Mouse (Mus musculus): Measurements from ENCODE around the gene Itpr3. TPM values are rescaled to one million over a fixed set of nuclear protein-coding genes. Genes with fewer than 3 reads are reported as not detected.
A peak's percentile ranks its signal among the peaks of the same experiment; 100 is the strongest.

Itpr3 gene
- polyA plus RNA-seq, 1 experiment from 2014 or later: 1.1 TPM

GRCm38 (mm10) chr17:27032328-27032727 lies 24.8 kb upstream of the Itpr3 start:
- Histone ChIP-seq H3K9me3 (replicated peaks; ENCODE audit: control insufficient read depth, low read length) (no peaks in the 10 kb centered on the region), H3K4me1 (ENCODE audit: control insufficient read depth, low read depth, low read length) (peaks cover 22% of the 10 kb centered on the region), H3K4me3 (ENCODE audit: low read depth, low read length) (no peak overlapping the region), H3K27ac (ENCODE audit: low read length) (no peak overlapping the region), H3K36me3 (ENCODE audit: control insufficient read depth, insufficient read depth) (no peaks in the 10 kb centered on the region), H3K4me2 (ENCODE audit: low read depth, low read length) (peak overlapping the region; percentile 30), H3K27me3 (ENCODE audit: control insufficient read depth, insufficient read depth, low read depth, low read length) (no peaks in the 10 kb centered on the region), H3K9ac (ENCODE audit: low read depth, low read length) (no peak overlapping the region)
- 42% methylated on average over 7 of the region's 7 CpGs for WGBS (ENCODE audit: insufficient replicate concordance)
- ATAC-seq (ENCODE audit: low read depth): no peak

GRCm38 (mm10) chr17:27032869-27033268 lies 24.2 kb upstream of the Itpr3 start:
- peaks cover 16% of the 10 kb centered on the region for H3K4me1 ChIP-seq (ENCODE audit: control insufficient read depth, low read depth, low read length)
- no peak overlapping the region for H3K4me3 ChIP-seq (ENCODE audit: low read depth, low read length)
- WGBS (ENCODE audit: insufficient replicate concordance): 1% methylated on average over 14 of the region's 14 CpGs
- no peak overlapping the region for H3K9ac ChIP-seq (ENCODE audit: low read depth, low read length)
- H3K27me3 ChIP-seq (ENCODE audit: control insufficient read depth, insufficient read depth, low read depth, low read length): no peaks in the 10 kb centered on the region
- no peaks in the 10 kb centered on the region for H3K9me3 ChIP-seq (replicated peaks; ENCODE audit: control insufficient read depth, low read length)
- no peaks in the 10 kb centered on the region for H3K36me3 ChIP-seq (ENCODE audit: control insufficient read depth, insufficient read depth)
- no peak overlapping the region for H3K27ac ChIP-seq (ENCODE audit: low read length)
- ATAC-seq (ENCODE audit: low read depth): no peak
- peak overlapping the region; percentile 30 for H3K4me2 ChIP-seq (ENCODE audit: low read depth, low read length)

- H3K9me3 ChIP-seq (replicated peaks; ENCODE audit: control insufficient read depth, low read length): no peaks in the 10 kb centered on the region
- H3K36me3 ChIP-seq (ENCODE audit: control insufficient read depth, insufficient read depth): no peaks in the 10 kb centered on the region
- H3K9ac ChIP-seq (ENCODE audit: low read depth, low read length): no peak overlapping the region
- ATAC-seq (ENCODE audit: low read depth): no peak
- H3K27me3 ChIP-seq (ENCODE audit: control insufficient read depth, insufficient read depth, low read depth, low read length): no peaks in the 10 kb centered on the region
- no peak overlapping the region for H3K4me3 ChIP-seq (ENCODE audit: low read depth, low read length)
- WGBS (ENCODE audit: insufficient replicate concordance): 36% methylated on average over 7 of the region's 7 CpGs
- H3K4me1 ChIP-seq (ENCODE audit: control insufficient read depth, low read depth, low read length): peaks cover 5% of the 10 kb centered on the region
- no peak overlapping the region for H3K4me2 ChIP-seq (ENCODE audit: low read depth, low read length)
- no peak overlapping the region; the same call in 1 of the 2 replicates for H3K27ac ChIP-seq (ENCODE audit: low read length)
These were observed 20.6 kb upstream of the Itpr3 start for GRCm38 (mm10) chr17:27036465-27036864.

GRCm38 (mm10) chr17:27038335-27039050 lies 18.6 kb upstream of the Itpr3 start:
- H3K4me2 ChIP-seq (ENCODE audit: low read depth, low read length): no peak overlapping the region

GRCm38 (mm10) chr17:27039432-27040102 lies 17.5 kb upstream of the Itpr3 start:
- no peak overlapping the region for H3K9ac ChIP-seq (ENCODE audit: low read depth, low read length)
- H3K27ac ChIP-seq (ENCODE audit: low read length): no peak overlapping the region
- H3K36me3 ChIP-seq (ENCODE audit: control insufficient read depth, insufficient read depth): no peaks in the 10 kb centered on the region
- no peak for ATAC-seq (ENCODE audit: low read depth)
- H3K4me1 ChIP-seq (ENCODE audit: control insufficient read depth, low read depth, low read length): no peaks in the 10 kb centered on the region; the same call in 1 of the 2 replicates
- H3K27me3 ChIP-seq (ENCODE audit: control insufficient read depth, insufficient read depth, low read depth, low read length): no peaks in the 10 kb centered on the region
- no peak overlapping the region for H3K4me2 ChIP-seq (ENCODE audit: low read depth, low read length)
- no peaks in the 10 kb centered on the region for H3K9me3 ChIP-seq (replicated peaks; ENCODE audit: control insufficient read depth, low read length)
- no peak overlapping the region for H3K4me3 ChIP-seq (ENCODE audit: low read depth, low read length)
- WGBS (ENCODE audit: insufficient replicate concordance): 52% methylated on average over 10 of the region's 10 CpGs

More at GRCm38 (mm10) chr17:27038335-27039050, 18.6 kb upstream of the Itpr3 start:
- no peak overlapping the region for H3K4me3 ChIP-seq (ENCODE audit: low read depth, low read length)
- H3K9ac ChIP-seq (ENCODE audit: low read depth, low read length): no peak overlapping the region
- H3K36me3 ChIP-seq (ENCODE audit: control insufficient read depth, insufficient read depth): no peaks in the 10 kb centered on the region
- no peak for ATAC-seq (ENCODE audit: low read depth)
- no peak overlapping the region for H3K27ac ChIP-seq (ENCODE audit: low read length)
- H3K27me3 ChIP-seq (ENCODE audit: control insufficient read depth, insufficient read depth, low read depth, low read length): no peaks in the 10 kb centered on the region
- H3K9me3 ChIP-seq (replicated peaks; ENCODE audit: control insufficient read depth, low read length): no peaks in the 10 kb centered on the region
- WGBS (ENCODE audit: insufficient replicate concordance): 46% methylated on average over 17 of the region's 18 CpGs
- H3K4me1 ChIP-seq (ENCODE audit: control insufficient read depth, low read depth, low read length): no peaks in the 10 kb centered on the region; the same call in 1 of the 2 replicates

GRCm38 (mm10) chr17:27040304-27041045 lies 16.6 kb upstream of the Itpr3 start:
- Histone ChIP-seq H3K4me1 (ENCODE audit: control insufficient read depth, low read depth, low read length) (no peaks in the 10 kb centered on the region; the same call in 1 of the 2 replicates), H3K4me2 (ENCODE audit: low read depth, low read length) (no peak overlapping the region), H3K36me3 (ENCODE audit: control insufficient read depth, insufficient read depth) (no peaks in the 10 kb centered on the region), H3K9me3 (replicated peaks; ENCODE audit: control insufficient read depth, low read length) (no peaks in the 10 kb centered on the region), H3K27me3 (ENCODE audit: control insufficient read depth, insufficient read depth, low read depth, low read length) (no peaks in the 10 kb centered on the region), H3K9ac (ENCODE audit: low read depth, low read length) (no peak overlapping the region), H3K4me3 (ENCODE audit: low read depth, low read length) (no peak overlapping the region), H3K27ac (ENCODE audit: low read length) (no peak overlapping the region)
- no peak for ATAC-seq (ENCODE audit: low read depth)
- 36% methylated on average over 20 of the region's 20 CpGs for WGBS (ENCODE audit: insufficient replicate concordance)

GRCm38 (mm10) chr17:27041046-27041786 lies 15.9 kb upstream of the Itpr3 start:
- no peak overlapping the region for H3K9ac ChIP-seq (ENCODE audit: low read depth, low read length)
- 63% methylated on average over 10 of the region's 13 CpGs for WGBS (ENCODE audit: insufficient replicate concordance)
- H3K4me1 ChIP-seq (ENCODE audit: control insufficient read depth, low read depth, low read length): no peaks in the 10 kb centered on the region; the same call in 1 of the 2 replicates
- no peaks in the 10 kb centered on the region for H3K9me3 ChIP-seq (replicated peaks; ENCODE audit: control insufficient read depth, low read length)
- H3K27me3 ChIP-seq (ENCODE audit: control insufficient read depth, insufficient read depth, low read depth, low read length): no peaks in the 10 kb centered on the region
- H3K4me3 ChIP-seq (ENCODE audit: low read depth, low read length): no peak overlapping the region
- no peak overlapping the region for H3K4me2 ChIP-seq (ENCODE audit: low read depth, low read length)
- no peak overlapping the region for H3K27ac ChIP-seq (ENCODE audit: low read length)
- ATAC-seq (ENCODE audit: low read depth): no peak
- no peaks in the 10 kb centered on the region for H3K36me3 ChIP-seq (ENCODE audit: control insufficient read depth, insufficient read depth)

GRCm38 (mm10) chr17:27041787-27042055 lies 15.4 kb upstream of the Itpr3 start:
- Histone ChIP-seq H3K9ac (ENCODE audit: low read depth, low read length) (no peak overlapping the region), H3K4me3 (ENCODE audit: low read depth, low read length) (no peak overlapping the region), H3K36me3 (ENCODE audit: control insufficient read depth, insufficient read depth) (no peaks in the 10 kb centered on the region), H3K27ac (ENCODE audit: low read length) (no peak overlapping the region), H3K27me3 (ENCODE audit: control insufficient read depth, insufficient read depth, low read depth, low read length) (no peaks in the 10 kb centered on the region), H3K4me2 (ENCODE audit: low read depth, low read length) (no peak overlapping the region), H3K9me3 (replicated peaks; ENCODE audit: control insufficient read depth, low read length) (no peaks in the 10 kb centered on the region), H3K4me1 (ENCODE audit: control insufficient read depth, low read depth, low read length) (no peaks in the 10 kb centered on the region; the same call in 1 of the 2 replicates)
- 70% methylated on average over 2 of the region's 2 CpGs for WGBS (ENCODE audit: insufficient replicate concordance)
- ATAC-seq (ENCODE audit: low read depth): no peak
